Mouse (Mus musculus) mouse trophoblast stem cell (cell line): ENCODE results near the gene 1600014C23Rik.

ENCODE experiments used
- in situ Hi-C, 2 experiments: fragments of 300-500 bp; cut with MseI, MboI; formaldehyde crosslinking; loops; 2 replicates in 1 of 2; 3 replicates in 1 of 2; pipeline ENCODE4 v1.15.1; 2025

Gene 1600014C23Rik

DNA sequence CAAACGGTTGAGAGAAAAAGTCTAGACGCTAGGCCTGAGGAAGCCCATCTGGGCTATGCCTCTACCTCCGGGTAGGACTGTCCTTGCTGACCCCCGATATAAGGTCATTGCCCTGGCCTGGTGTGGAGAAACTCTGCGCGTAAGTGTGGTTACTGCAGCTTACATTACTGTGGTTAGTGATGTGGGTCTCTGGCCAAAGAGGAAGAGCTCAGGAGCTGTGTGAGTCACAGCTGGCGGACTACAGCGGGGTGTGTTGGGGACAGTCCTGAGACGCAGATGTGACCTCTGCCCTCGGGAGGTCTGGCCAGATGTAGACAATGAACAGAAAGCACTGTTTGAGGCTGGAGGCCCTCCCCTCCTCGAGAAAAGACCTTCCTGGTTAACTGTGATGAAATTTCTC lies 19.0 kb upstream of the 1600014C23Rik start:
- in situ Hi-C loops: no loop called here

- in situ Hi-C loops: no loop called here
Observed at GRCm38 (mm10) chr17:45752053-45752452, 18.4 kb upstream of the 1600014C23Rik start.

- in situ Hi-C loops: no loop called here
Observed at GRCm38 (mm10) chr17:45751359-45751758, 17.7 kb upstream of the 1600014C23Rik start.

DNA sequence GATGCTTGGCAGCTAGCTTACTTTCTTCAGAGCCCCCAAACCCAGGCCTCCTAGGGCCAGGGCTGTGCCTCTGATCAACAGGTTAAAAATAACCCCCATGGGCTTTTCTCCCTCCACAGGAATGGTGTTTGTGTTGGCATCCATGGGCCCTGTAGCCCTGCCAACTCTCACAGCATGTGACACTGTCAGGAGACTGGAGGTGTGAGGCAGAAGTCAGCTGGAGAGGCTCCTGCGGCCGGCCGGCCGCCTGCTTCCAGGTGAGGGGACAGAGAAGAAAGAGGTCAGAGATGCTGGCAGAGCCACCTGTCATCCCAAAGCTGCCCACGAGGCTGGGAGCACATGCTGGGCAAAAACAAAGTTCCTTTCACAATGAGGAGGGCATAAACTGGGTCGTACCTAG lies 15.5 kb upstream of the 1600014C23Rik start:
- in situ Hi-C loops: no loop called here

GRCm38 (mm10) chr17:45747858-45748785 lies 14.5 kb upstream of the 1600014C23Rik start:
- in situ Hi-C loops: no loop called here

DNA sequence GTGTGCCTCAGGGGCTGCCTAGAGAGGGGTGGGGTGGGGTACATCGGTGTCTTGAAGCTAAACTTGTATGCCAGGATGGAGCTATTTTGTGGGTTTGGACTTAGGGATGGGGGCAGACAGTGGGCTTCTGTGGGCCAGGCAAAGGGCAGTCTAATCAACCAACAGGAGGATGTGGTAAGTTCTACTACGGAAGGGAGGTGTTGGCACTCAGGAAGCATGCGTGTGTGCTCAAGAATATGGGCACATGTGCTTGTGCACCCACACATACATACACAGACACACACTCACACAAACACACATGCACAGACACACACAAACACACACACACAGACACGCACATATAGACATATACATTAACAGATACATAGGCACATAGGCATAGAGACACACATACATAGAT lies 13.6 kb upstream of the 1600014C23Rik start:
- in situ Hi-C loops: no loop called here

- in situ Hi-C loops: no loop called here
Observed at GRCm38 (mm10) chr17:45746755-45747154, 13.1 kb upstream of the 1600014C23Rik start.

DNA sequence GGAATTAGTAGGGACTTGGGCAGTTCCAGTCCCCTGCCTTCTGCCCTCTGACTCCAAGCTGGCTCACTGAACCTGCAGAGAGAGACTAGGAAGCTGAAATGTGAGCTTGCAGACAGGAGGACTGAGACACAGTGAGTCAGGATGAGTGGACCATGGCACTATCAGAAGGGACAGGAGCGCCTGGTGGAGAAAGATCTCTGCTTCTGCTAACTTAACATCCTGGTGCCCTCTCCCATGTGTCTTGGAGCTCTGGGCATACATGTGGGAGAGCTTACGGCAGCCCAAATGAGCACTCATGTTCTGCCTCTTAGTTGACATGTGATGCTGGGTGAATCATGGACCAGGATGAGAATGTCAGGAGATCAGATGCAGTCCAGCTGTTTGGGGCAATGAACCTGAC lies 12.0 kb upstream of the 1600014C23Rik start:
- in situ Hi-C loops: no loop called here

GRCm38 (mm10) chr17:45742371-45743147 lies 8.9 kb upstream of the 1600014C23Rik start:
- in situ Hi-C loops: no loop called here

GRCm38 (mm10) chr17:45737078-45737601 lies 3.5 kb upstream of the 1600014C23Rik start:
- in situ Hi-C loops: loop anchor here (10.0 kb wide), 2 partner anchors 298 to 398 kb away; partner anchors contain the start of gene Vegfa (in 2 of the 2)

DNA sequence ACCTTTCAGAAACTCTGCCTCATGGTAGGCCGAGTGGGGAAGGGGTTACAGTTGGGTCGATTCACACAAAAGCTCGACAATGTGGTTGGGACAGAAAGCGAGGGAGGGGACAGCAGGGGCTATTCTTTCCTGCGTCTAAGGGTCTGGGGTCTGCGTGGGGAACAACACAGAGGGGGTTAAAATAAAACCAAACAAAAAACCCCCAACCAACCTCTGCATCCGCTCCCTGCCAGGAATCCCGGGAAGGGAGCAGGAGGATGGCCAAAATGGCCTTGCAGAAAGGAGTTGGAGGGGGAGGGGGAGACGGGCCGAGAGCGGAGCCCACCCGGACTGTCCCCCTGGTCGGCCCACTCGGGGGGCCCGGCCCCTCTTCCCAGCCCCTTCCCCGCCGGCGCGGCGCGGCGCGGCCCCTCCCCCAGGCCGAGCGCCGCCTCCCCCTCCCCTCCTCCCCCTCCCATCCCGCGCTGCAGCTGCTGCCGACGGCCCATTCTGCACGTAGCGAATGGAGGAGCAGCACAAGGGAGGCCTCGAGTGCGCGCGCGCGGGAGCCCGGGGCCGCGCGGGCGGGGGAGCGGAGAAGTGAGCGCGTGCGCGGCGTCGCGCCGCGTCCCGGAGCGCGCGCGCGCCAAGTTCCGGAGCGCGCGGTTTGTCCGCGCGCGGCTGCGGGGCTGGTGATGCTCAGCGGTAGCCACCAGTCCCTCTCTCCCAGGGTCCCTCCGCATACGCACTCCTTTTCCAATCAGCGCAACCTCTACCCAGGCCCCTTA lies 2.9 kb upstream of the 1600014C23Rik start:
- in situ Hi-C loops: loop anchor here (10.0 kb wide), 2 partner anchors 298 to 398 kb away; partner anchors contain the start of gene Vegfa (in 2 of the 2)

DNA sequence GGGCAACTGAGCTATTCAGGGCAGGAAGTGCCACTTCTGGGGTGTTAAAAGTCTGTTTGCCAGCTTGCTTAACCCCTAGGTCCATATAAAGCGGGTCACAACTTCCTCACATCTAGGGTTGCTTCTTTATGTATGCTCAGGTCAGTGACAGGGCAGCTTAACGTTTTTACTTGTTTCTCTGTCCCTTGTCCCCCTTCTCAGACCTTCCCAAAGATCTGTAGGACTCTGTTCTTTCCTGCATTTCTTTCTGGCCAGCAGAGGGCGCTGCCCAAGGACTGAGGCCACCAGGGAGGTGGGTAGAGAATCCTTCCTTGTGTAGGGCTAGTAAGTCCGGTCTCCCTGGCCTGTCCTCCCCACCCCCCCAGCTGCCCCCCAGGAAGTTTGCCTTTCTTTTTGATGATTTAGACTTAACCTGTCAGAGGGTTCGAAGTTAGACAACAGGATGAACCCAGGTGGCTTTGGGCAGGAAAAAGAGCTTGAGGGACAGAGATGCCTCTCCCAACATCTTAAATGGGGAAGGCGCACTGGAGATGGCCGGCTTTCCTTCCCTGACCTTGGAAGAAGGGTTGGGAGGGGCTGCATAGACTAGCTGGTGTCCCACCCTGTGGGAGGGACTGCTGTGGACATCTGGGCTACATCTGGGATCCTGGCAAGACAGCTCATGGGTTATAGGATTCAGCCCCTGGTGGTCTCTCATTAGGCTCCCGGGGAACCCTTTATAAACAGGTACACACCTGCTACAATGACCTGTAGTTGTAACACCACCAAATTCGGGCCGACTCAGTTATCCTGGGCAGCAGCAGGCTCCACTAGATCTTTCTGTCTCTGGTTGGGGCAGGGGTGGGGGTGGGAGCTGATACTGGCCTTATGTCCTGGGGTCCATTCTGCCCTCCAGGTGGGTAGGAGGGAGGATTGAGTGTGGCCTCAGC lies 2.0 kb upstream of the 1600014C23Rik start:
- in situ Hi-C loops: loop anchor here (10.0 kb wide), 2 partner anchors 299 to 399 kb away; partner anchors contain the start of gene Vegfa (in 2 of the 2)

DNA sequence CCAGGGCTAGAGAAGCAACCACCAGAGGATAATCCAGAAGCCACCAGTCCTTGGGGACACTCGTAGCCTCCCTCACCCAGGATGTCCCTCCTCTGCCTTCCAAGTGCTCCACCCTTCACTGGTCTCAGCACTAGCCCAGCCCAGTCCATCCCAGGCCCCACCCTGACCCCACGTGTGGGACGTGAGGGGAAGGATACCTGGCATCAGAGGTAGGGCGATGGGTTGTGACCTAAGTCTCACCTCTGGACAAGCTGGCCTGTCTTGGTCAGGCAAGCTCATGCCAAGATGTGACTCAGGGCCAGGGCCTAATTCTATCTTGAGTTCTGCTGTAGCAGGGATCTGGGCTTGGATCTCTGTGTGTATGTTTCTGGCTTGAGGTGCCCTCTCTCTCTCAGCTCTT lies 1.2 kb upstream of the 1600014C23Rik start:
- in situ Hi-C loops: loop anchor here (10.0 kb wide), 2 partner anchors 300 to 400 kb away; partner anchors contain the start of gene Vegfa (in 2 of the 2)

- in situ Hi-C loops: loop anchor here (10.0 kb wide), 2 partner anchors 300 to 400 kb away; partner anchors contain the start of gene Vegfa (in 2 of the 2)
Observed at GRCm38 (mm10) chr17:45734333-45734732, 689 bp upstream of the 1600014C23Rik start.

DNA sequence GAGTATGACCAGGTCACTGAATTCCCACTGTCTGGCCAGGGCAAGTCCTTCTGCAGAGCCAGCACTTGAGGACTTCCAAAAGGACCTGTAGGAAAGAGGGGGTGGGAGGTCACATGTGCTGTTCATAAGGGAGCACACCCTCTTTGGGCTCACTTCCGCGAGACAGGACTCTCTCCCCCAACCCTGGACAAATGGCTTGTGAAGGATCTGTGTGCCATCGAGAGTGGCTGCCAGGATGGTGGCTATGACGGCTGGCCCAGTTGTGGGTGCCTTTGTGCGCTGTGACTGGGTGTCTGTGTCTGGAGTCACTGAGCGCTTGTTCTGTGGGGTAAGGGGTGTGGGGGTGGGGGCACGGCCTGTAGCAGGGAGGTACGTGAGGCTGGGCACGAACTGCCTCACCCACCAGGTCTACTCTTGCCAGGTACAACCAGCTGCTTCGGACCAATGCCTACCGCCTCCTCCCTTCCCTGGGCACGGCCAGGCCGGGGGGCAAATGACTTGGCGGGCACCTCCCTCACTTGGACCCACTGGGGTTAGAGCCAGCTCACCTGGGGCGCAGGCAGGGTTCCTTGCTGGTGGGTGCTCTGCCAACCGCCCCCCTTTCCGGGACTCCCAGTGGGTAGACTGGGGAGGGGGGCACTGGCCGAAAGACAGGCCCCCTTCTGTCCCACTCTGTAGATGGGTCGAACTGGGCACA lies 458 bp downstream of the 1600014C23Rik start:
- in situ Hi-C loops: loop anchor here (10.0 kb wide), 2 partner anchors 302 to 402 kb away; partner anchors contain the start of gene Vegfa (in 2 of the 2)

DNA sequence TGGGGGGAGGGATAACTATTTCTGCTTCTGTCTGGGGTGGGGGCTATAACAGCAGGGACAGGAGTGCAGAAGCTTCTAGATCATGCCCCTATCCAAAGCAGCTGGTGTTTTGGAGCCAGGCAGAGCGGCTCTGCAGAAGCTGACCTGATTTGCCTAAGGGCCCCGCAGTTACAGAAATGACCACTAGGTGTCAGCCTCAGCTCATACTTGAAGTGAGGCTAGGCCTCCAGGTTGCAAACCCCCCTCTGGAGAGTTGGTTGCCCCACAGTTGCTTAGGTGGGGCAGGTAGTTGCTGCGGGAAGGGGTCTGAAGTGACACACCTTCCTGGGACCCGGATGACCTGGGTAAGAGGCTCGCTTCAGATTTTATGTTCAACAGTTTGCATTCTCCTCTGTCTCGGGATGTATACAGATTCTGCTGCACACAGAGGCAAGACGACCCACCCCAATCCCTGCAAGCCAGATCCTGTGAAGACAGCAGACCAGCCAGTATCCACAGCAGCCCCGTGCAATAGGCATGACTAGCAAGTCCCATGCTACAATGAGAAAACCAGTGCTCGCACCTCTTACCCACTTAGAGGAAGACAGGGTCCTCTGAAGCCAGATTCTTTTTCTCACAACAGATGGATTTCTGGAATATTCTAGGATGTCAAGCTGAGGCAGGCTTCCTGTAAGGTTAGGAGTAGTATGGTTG lies 2.3 kb downstream of the 1600014C23Rik start:
- in situ Hi-C loops: loop anchor here (10.0 kb wide), 2 partner anchors 303 to 403 kb away; partner anchors contain the start of gene Vegfa (in 2 of the 2)

DNA sequence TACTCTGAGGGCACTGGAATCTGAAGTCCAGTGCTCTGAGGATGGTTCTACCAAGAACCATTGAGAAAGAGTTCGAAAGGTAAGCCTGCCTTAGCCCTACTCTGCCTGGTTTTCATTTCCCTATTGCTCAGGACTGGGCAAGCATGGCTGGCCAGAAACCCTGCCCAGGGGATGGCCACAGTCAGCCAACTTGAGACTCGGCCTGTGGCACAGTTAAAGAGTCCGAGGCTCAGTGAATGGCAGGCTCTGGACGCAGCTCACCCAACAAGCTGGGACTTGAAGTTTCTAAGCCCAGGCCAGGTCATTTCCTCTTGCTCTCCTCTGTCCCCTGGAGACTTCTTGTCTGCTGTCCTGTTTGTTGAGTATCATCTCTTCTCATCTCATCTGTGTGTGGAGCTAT lies 2.9 kb downstream of the 1600014C23Rik start:
- in situ Hi-C loops: loop anchor here (10.0 kb wide), 2 partner anchors 304 to 404 kb away; partner anchors contain the start of gene Vegfa (in 2 of the 2)

GRCm38 (mm10) chr17:45729387-45729786 lies 4.3 kb downstream of the 1600014C23Rik start:
- in situ Hi-C loops: no loop called here
